Mouse (Mus musculus): ENCODE data around the gene Elovl6.

The Elovl6 gene

DNA sequence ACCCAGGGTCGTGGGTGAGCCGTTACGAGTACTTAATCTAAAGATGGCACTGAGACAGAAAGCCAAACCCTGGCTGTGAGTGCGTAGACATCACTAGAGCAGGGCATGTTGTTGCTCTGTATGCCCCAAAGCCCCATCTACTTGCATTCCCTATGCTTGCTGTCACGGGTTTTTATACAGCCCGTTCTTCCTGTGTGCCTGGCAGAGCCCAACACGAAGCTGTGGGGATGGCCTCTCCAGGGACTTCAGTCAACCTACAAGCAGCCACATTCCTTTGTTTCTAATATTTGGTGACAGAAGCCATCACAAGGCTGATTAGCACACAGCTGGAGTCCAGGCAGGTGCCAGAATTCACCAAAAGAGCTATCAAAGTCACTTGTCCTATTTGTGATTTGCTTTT is 73.3 kb downstream of the Elovl6 start:
- no peak for DNase-seq (ENCODE audit: low read depth, low spot score)

DNA sequence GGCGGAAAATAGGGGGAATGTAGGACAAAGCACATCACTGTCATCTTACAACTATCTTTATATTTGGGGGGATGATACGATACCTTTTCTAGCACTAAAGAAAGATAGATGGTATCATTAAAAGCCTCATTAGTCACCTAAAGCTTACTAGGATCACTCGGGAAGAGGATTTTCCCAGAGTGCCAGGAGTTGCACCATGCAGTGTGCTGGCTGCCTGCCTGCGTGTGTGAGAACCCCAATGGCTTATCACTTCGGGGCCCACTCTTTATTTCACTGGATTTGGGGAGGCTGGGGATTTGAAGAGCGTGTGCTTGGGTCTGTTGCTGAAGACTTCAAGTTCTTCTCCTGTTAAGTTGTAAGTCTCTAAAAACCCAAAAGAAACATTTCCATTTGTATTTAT is 73.8 kb downstream of the Elovl6 start:
- no peak for DNase-seq (ENCODE audit: low read depth, low spot score)

DNA sequence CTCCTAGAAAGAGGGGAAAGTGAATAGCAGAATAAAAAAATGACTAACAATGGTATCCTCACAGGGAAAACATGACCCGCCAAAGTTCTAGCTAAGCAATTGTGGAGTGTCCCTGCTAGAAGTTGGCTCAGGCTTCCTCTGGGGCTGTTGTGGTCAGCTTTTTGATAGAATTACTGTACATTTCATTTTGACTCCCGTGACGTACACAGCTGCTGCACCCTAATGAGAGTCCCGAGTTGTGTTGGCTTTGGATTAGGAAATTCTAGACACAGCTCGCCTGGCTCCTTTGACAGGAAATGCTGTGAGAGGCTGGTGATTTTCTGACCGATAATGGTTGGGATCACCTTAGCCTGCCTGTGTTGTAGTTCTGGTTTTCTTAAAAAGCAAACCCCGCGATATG is 79.5 kb downstream of the Elovl6 start:
- no peak for DNase-seq (ENCODE audit: low read depth, low spot score)

DNA sequence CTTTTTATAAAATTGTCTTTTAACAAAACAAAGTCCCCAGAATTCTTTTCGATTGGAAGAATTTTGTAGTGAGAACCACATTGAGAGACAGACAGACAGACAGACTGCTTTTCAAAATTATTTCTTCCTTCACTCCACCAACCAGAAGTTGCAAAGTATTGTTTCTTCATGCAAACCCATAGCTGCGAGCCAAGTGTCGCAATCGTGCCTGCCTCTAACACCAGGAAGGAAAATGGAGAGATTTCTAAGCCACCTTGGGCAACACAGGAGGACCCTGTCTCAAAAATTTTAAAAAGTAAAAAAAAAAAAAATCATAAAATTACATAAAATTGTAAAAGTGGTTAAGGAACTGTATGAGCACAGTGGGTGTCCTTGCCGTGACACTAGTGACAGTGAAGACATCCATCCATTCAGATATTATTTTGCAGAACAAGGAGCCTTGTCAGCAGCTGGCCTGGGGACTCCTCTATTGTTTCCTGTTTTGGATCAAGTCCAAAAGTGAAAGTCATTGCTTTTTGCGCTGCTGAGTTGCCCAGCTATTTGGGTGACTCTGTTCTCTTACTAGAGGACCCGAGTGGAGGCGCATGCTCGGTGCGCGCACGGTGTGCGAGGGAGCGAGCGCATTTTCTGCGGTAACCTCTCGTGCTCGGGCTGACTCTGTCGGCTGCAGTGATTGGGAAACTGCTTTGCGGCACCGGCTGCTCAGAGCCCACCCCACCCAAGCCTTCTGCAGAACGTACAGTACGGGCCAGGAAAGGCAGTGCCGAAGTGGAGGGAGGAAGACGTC is 80.3 kb downstream of the Elovl6 start:
- peak; percentile 84 for DNase-seq (ENCODE audit: low read depth, low spot score)

DNA sequence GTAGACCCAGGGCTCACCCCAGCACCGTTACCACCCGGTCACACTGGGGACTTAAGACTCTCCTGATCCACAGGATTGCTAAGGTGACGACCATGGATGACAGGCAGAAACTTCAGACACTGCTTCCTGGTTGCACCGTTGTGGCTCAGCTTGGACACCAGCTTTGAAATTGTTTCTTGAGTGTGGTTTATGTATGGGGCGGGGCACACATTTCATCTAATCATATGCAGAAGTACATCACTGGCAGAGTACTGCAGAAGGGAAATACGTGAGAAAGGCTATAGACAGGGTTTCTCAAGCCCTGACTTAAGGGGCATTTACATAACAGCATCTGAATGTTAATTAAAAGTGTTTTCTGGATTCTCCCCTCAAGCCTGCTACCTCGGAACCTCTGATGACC is 81.6 kb downstream of the Elovl6 start:
- DNase-seq (ENCODE audit: low read depth, low spot score) = no peak

DNA sequence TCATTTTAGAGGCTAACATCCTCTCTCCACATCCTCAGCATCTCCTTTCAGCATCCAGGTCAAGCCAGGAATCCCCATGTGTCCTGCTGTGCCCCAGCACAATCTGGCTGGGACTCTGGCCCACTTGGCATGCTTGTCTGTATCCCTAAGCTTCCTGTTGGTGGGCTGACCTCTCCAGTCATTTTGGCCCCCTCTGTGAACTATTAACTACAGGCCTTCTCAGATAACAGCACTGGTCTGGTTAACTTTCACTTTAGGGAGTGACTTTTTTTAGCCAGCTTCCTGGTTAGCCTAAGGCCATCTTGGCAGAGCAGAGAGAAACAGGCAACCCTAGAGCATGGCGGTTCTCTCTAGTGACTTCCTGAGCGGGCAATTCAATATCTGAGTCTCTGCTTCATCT is 82.1 kb downstream of the Elovl6 start:
- no peak for DNase-seq (ENCODE audit: low read depth, low spot score)

DNA sequence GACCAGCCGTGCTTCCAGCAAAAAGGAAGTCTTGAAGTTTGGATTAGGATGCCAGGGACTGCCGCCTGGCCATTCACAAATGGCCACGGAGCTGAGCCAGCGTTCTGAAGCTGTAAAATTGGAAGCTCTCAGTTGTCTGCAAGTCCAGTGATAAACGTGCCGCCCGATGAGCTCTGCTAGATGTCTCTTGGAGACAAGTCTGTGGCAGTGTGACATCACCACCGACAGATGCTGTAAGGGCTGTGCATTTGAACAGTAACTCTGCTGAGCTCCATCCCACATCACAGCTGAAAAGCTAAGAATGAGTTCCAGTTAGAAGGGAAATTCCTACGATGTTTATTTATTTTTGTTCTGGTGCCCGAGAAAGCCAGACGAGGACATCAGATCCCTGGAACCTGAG is 85.3 kb downstream of the Elovl6 start:
- no peak for DNase-seq (ENCODE audit: low read depth, low spot score)

DNA sequence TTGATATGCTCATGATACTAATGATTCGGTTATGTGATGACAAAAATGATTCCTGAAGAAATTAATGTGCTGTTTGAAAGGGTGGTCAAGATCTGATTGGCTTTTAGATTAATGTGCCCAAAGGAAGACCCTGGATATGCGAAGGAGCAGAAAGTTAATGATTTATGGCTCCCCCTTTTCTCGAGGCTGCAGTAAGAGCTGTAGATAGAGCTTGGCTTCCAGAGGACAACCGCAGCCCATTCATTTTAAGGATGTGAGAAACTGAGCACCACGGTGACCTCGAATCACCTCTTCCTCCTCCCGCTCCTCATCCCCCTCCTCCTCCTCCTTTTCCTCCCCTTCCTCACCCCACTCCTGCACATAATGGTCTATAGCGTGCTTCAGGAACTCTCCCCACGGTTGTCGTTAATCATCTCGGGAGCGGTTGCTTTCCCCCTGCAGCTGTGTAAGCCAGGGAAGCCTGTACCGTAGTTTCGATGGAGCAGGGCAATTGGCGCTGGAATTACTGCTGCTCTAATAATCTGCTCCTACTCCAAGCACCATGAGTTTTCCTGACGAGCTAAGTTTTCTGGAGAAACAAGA is 87.1 kb downstream of the Elovl6 start:
- DNase-seq (ENCODE audit: low read depth, low spot score) = no peak

DNA sequence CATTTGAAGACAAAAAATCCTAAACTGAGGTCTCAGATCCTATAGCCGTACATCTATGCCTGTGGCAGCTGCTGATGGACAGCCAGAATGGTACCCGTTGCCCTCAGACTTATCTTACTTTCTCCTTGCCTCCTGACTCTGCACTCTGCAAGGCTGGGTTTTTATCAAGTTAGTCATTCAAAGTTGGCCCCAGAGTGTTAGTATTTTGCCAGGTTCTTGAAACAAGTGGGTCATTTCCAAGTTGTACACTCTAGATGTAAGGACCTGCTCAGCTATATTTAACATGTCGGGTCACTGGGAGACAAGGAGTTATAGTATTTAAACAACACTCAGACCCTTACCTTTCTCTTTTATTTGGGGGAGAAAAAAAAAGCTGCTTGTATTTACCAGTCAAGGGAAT is 88.6 kb downstream of the Elovl6 start:
- no peak for DNase-seq (ENCODE audit: low read depth, low spot score)

DNA sequence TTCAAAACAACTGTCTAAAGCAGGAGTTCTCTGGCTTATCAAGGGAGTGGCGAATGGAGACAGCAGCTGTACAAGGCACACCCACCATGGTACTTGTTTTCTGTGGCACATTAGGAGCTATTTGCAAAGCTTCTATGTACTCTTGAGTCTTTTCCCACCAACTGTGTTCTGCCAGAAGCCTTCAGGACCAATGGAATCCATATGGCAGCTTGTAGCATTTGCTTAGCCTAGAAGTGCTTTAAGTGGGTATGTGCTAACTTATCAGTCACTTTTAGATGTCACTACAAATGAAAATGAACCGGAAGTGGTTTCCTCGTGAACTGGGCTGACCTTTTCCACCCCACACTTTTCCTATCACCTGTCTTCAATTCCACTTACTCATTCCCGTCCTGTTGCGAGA is 89.1 kb downstream of the Elovl6 start:
- no peak for DNase-seq (ENCODE audit: low read depth, low spot score)

DNA sequence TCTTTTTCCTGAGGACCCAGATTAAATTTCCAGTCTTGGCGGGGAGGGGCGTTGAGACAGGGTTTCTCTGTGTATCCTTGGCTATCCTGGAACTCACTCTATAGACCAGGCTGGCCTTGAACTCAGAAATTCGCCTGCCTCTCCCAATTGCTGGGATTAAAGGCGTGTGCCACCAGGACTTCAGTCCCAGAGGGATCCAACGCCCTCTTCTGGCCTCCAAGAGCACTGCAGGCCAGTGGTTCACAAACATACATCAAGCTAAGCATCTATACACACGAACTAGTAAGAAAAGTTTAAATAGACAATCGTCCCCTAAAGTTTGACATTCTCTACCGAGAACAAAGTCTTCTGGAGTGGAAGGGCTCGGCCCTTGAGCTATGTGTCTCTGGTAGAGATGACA is 90.0 kb downstream of the Elovl6 start:
- DNase-seq (ENCODE audit: low read depth, low spot score) = peak; percentile 88

DNA sequence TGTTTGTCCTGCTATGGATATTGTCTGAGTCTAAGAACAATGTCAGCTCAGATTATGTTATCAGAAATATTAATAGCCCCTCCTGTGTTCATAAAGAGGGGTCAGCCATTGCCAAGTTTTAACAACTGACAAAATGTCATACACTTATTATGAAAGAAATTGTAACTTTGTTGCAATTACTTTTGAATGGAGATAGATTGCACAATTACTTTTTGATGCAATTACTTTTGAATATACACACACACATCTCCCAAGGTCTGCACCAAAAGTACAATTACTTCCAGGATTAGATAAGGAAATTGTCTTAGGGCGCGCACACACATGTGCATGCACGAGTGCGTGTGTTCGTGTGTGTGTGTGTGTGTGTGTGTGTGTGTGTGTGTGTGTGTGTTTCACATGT is 90.5 kb downstream of the Elovl6 start:
- no peak for DNase-seq (ENCODE audit: low read depth, low spot score)

DNA sequence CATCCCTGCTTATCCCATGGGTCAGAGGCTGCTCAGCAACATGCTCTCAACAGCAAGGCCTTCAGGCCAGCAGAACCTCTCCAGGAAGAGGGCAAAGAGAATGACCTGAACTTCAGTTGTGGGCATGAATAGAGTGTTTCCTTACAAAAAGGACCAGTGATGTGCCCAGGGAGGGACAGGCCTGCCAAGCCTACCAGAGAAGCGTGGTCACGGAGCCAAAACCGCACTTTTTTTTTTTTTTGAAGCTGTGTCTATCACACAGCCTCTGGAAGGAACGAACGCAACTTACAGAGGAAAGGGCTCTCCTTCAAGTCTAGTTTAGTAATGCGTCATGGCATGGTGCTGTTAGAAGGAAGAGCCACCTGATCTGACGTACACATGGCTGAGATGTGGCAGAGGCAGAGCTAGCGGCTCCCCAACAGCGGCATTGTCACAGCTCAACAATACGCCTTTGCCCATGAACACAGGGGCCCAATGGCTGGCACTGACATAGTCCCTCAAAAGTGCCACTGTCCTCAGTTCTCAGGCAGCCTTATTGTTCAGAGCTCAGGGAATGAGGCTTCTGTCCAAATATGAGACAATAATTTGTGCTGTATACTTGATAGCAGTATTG is 92.1 kb downstream of the Elovl6 start:
- no peak for DNase-seq (ENCODE audit: low read depth, low spot score)

DNA sequence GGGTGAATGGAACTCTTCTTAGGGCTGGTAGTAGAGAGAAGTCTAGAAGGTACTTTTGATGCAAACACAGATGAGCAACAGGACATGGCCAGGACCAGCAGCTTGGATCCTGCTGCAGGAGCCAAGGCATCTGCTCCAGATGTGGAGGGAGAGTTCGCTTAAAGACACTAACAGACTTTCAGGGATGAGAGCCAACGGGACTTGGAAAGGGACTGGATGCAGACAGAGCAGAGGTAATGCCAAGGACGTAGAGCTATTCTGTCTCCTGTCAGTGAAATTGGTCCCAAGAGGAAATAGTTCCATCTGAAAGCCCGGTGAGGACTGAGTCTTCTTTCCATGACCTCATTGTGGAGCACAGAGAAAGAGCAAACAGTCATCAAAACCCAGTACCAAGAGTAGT is 95.1 kb downstream of the Elovl6 start:
- DNase-seq (ENCODE audit: low read depth, low spot score) = no peak

DNA sequence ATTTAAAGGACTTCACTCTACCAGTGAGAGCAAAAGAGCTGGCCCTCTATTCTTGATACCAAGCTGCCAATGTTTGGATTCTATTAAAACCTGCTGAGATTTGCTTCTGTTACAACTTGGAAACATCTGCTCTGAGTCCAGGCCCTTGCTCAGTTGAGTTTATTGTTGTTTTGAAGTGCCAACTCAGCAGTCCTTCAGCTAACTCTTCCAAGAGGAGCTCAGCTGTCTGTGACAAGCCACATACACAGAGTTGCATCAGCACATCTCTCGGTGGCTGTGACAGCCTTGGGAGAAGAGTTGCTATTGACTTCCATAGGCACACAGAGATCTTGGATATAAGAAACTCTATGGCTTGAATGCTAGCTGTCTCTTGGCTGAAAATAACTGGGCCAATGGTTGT is 98.9 kb downstream of the Elovl6 start:
- no peak for DNase-seq (ENCODE audit: low read depth, low spot score)

DNA sequence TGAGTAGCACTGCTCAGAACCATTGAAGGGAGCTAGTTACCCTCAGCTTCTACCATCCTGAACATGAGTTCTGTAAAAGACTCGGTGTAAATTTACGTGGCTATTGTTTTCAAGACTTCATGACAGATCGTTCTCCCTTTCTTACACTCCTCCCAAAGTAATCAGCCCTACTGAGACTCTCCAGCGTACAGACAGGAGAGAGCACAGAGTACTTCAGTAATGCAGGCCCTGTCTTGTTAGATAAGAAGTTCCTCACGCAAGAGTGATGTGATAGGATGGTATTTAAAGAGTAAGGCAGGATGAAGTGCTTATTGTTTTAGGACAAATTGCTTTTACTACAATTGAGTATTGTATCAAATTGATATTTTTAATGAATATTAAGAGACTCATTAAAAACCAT is 99.7 kb downstream of the Elovl6 start:
- DNase-seq (ENCODE audit: low read depth, low spot score) = no peak

DNA sequence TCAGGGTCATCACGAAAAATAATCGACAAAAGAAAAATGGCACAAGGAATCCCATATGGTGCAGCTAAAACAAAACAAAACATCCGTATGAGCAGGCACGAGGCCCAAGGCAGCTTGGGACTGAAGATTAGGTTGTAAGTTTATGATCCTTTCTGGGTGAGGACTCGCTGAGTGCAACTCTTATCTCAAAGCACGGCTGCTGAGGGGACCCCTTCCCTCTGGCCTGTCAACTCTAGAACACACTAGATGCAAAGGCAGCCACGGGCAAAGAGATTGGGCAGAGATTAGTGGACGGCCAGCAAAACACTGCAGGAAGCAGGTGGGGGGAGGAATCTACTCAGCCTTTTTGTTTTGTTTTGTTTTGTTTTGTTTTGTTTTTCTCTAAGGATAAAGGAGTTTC is 101.4 kb downstream of the Elovl6 start:
- no peak for DNase-seq (ENCODE audit: low read depth, low spot score)

DNA sequence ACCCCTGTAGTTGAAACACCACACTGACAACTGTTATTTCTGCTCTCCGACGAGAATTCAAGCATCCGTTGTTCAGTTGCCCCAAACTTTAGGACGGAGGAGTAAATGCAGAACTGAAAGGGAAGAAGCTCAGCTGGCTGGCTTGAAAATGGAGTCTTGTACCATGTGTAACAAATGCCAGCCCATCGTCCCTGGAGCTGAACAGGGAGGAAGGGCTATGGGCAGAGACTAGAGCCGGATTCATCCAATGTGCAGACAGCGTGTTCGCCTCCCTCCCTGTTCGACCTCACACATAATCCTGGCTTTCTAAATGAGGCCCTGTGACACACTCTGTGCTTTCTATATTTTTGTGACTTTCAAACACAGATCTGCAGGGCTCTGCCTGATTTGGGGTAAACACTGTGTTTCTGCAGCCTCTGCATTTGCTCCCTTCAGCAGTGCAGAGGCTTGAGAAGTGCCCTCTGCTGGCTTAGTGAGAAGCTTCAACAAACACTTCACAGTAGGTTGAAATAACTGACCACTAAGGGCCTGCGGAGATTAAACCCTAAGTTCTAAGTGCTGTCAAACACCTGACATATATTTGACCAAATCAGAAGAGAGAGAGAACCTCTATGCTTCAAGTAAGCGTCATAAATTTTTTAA is 102.2 kb downstream of the Elovl6 start:
- peak; percentile 40 for DNase-seq (ENCODE audit: low read depth, low spot score)

DNA sequence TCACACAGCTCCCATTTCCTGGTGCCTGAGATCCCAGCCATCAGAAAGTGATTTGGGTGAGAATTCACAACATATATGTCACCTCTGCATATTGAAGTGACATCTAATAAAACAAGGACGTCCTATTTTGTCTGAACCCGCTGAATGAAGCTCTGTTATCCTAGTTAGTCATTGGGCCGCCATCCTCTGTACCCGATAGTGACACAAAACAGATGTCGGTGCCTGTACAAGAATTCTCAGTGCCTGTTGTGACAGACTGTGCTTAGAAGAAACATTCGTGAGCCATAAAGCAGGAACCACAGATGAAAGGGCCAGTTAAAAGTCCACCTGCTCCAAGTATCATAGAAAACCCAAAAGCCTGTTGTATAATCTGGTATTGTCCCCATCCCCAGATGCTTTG is 105.3 kb downstream of the Elovl6 start:
- no peak for DNase-seq (ENCODE audit: low read depth, low spot score)

DNA sequence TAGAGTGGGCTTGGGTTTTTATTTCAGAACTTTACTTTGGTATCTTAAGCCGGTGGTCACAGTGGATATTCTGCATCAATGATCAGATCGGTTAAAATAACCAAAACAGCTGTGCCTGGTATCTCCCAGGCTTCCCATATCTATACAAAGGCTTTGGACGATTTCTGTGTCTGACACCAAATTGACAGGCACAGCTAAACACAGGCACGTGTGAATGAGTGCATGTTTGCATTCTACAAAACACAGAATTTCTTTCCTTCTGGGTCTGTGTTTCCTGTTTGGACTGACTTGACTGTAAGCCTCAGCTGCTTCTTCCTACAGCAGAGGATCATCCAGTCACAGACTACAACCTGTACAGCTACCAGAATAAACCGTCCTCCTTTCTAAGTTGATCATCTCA is 107.5 kb downstream of the Elovl6 start:
- DNase-seq (ENCODE audit: low read depth, low spot score) = no peak

DNA sequence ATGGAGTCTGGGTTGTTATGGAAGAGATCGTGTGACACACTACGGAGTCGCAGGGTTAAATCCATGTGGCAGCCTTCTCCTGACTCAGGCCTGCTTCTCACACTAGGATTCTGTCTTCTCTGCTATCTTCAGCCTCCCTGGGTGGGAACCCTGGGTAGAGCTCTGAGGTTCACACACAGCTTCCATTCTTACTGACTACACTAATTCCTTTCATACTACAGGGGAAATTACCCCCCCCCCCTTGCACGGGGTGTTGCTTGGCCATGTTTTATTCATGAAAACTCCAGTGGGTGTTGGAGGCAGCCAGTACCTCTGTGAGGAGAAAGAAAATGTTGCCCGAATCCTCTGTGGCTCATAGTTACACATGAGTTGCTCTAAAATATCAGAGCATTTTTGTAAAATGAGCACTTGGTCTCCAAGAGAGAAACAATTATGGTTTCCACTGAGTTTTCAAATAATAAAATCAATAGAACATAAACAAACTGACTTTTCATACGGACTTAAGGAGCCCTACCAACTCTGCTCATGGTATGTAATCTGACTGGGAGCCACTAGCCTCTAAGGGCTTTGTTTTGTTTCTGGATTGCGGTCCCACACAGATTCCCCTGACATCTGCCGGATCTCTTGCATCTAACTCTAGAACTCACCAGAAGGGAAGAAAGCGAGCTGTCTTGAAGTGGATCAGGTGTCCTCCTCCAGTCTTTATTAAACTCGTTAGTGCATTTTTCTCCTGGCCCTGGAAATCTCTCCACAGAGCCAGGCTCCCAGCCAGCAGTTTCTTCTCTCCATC is 108.3 kb downstream of the Elovl6 start:
- DNase-seq (ENCODE audit: low read depth, low spot score) = no peak

DNA sequence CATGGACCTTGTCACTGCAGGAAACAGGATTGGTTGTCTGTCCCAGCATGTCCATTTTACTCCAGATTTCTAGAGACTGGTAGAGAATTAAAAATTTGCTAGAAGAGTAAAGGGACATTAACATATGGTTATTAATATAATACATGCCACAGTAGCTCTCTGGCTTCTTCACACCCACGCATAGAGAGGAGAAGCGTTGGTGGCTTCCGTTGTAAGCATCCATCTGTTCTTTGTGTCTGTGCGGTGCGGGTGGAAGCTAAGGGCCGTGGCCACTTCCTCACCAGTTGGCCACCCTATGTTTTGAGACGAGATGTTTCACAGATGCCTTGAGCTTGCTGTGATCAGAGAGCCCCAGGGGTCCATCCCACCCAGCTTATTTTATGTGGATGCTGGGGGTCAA is 109.5 kb downstream of the Elovl6 start:
- no peak for DNase-seq (ENCODE audit: low read depth, low spot score)
